Mouse (Mus musculus): ENCODE data around the gene Setd6.

GRCm38 (mm10) chr8:95716546-95717335 is 1.1 kb downstream of the Setd6 start:
- TF ChIP-seq CTCF (IDR thresholded peaks at IDR 0.05; ENCODE audit: extremely low read depth, insufficient read depth, insufficient read length, insufficient replicate concordance) (no peak), POLR2A (IDR thresholded peaks at IDR 0.05; ENCODE audit: low read depth, low read length) (no peak)

Measured in spleen, adult 2 months (tissue).